Mouse (Mus musculus) thymus, postnatal 14 days (tissue): ENCODE measurements around the gene Bloc1s5.

Source experiments
- DNase-seq: peaks from one replicate; pipeline ENCODE4 v3.0.0; 2021

The Bloc1s5 gene

DNA sequence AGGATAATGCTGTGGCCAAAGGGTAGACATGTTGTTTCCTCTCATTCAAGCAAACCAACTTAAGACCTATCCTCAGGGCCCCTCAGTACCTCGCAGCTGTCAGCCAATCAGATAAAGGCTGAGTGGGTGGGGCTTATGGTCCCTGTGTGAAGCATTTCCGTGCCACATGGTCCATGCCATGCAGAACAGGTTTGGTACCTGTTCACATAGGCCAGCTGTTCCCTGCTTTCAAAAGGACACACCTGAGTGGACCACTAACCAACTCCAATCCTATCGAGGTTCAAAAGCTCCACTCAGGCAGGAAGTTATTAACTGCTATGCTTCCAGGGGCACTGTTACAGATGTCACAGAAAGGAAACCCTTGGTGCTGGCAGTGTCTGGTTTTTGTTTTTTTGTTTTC is 80.7 kb downstream of the Bloc1s5 start:
- no peak for DNase-seq

DNA sequence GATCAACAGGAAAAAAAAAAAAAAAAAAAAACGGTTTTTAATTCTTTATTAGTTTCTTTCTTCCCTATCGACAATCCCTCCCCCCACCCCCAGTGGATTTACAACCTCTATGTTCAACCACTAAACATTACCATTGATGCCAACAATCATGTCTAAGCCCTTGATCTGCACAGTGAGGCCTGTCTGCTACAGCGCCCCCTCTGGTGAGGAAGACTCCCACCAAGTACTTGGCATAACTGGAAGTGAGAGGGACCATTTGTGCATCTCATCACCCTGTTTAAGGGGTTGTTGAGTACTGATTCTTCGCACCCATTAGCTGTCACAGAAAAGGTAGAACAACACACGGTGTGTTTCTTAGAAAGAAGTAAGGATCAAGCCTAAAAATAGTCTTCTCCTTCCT is 86.2 kb downstream of the Bloc1s5 start:
- DNase-seq = no peak

DNA sequence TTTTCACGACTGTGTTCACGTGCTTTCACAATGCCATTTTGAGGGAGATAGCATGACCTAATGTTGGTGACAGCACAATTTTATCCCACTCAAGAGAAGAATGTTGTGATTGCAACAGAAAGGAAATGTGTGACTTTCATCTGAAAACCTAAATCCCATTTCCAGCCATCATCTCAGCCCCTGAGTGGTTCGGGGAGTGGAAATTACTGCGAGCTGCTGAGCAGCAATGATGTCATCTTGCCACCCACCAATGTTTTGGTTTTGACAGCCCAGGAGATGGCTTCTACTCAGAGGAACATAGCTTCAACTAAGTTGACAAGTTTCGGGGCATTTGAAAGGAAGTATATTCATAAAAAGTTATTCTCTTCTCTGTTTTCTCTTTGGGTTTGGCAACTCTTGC is 87.2 kb downstream of the Bloc1s5 start:
- no peak for DNase-seq

DNA sequence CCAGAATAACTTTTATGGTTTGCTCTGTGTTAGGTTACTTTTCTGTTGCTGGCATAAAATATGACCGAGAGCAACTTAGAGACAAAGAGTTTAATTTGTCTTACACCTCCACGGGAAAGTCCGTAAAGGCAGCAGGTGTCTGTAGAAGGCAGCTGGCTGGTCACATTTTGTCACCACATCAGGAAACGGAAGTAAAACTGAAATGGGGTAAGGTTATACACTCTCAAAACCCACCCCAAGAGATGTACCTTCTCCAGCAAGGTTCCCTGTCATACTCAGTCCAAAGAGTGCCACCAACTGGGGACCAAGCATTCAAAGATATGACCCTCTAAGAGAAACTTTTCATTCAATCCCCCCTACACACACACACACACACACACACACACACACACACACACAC is 88.2 kb downstream of the Bloc1s5 start:
- peak; percentile 31 for DNase-seq

DNA sequence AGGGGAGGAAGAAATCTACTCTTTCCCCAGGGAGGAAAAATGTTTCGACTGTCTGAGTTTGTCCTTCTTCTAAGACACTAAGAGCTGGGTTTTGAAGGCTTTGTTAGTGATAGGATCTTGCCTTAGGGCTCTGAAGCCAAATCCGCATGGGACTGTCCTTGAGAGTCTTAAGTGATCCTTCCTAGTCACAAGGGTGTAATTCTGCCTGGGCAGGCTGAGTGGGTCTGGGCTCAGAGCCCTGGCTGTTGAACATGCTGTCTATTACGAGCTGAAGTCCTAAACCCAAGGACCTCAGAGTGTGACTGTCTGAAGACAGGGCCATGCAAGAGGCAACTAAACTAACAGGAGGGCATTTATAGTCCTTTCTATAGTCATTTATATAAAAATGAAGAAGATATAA is 89.4 kb downstream of the Bloc1s5 start:
- DNase-seq = no peak

DNA sequence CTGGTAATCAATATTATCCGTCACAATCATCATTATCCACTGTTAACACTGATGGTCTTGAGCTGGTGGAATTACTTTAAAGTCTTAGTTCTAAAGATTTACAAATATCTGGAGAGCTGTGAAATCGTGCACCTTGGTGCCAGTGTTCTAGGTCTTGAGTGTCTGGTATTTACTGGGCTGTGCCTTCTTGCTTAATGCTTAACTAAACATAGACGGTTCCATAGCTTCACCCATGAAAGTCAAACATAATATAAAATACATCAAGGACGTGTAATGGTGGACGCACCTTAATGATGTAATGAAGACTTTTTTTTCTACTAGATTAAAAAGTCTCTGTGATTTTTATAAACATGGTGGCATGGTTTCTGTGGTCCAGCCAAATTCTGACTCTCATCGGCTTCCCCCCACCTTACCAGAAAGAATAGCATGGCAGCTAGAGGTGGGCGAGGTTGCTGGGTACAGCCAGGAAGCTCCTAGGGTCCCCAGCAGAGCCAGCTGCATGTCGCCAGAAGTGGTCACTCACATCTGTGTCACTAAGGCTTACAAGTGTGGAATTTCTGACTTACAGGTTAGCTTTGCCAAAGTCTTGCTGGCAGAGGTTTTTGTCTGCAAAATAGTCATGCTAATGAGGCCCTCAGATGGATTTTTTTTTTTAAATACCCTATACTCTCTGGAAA is 90.0 kb downstream of the Bloc1s5 start:
- DNase-seq = no peak

DNA sequence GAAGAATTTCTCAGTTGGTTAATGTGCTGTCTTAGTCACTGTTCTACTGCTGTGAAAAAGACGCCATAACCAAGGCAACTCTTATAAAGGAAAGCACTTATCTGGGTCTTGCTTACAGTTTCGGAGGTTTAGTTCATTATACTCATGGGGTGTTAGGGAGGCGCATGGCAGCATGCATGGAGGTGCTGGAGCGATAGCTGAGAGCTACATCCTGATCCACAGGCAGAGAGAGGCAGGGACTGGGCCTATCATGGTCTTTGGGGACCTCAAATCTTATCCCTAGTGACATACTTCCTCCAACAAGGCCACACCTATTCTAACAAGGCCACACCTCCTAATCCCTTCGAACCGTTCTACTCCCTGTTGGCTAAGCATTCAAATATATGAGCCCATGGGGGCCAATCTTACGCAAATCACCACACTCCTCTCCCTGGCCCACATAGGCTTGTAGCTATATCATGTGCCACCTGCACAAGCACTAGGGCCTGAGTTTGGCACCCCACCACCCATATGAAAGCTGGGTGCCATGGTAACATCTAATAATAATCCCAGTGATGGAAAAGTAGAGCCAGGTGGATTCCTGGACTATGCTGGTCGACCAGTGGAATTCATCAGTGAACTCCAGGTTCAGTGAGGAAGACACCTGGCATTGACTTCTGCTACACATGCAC is 91.3 kb downstream of the Bloc1s5 start:
- no peak for DNase-seq
